Mouse (Mus musculus): ENCODE measurements at regions not wholly inside any gene's neighbourhood (a gene's known extent, or its start where the extent isn't known, plus 50 kb on each side); places are given as distances from the start of the nearest gene placed in this dataset.

- TF ChIP-seq CTCF (IDR thresholded peaks at IDR 0.05; ENCODE audit: insufficient read depth, low read length) (no peak), POLR2A (IDR thresholded peaks at IDR 0.05; ENCODE audit: borderline replicate concordance, extremely low read depth, low read depth, low read length) (no peak)
- Histone ChIP-seq H3K4me1 (ENCODE audit: control insufficient read depth, insufficient read depth, low read length) (no peaks in the 10 kb centered on the region), H3K4me3 (replicated peaks; ENCODE audit: extremely low read depth, low read depth, low read length) (no peak overlapping the region)
- no peak for DNase-seq
- 22% methylated on average over 6 of the region's 6 CpGs for WGBS
These were observed 71.0 kb upstream of the Tab2 start for GRCm38 (mm10) chr10:8027023-8027422.

GRCm38 (mm10) chr10:8023741-8024140 is 67.7 kb upstream of the Tab2 start:
- H3K4me3 ChIP-seq (replicated peaks; ENCODE audit: extremely low read depth, low read depth, low read length) = no peak overlapping the region
- H3K4me1 ChIP-seq (ENCODE audit: control insufficient read depth, insufficient read depth, low read length) = no peaks in the 10 kb centered on the region
- no peak for TF ChIP-seq POLR2A (IDR thresholded peaks at IDR 0.05; ENCODE audit: borderline replicate concordance, extremely low read depth, low read depth, low read length)
- no peak for TF ChIP-seq CTCF (IDR thresholded peaks at IDR 0.05; ENCODE audit: insufficient read depth, low read length)
- WGBS = 97% methylated on average over 2 of the region's 2 CpGs
- DNase-seq = no peak

- TF ChIP-seq POLR2A (IDR thresholded peaks at IDR 0.05; ENCODE audit: borderline replicate concordance, extremely low read depth, low read depth, low read length) (no peak), CTCF (IDR thresholded peaks at IDR 0.05; ENCODE audit: insufficient read depth, low read length) (no peak)
- no peak overlapping the region for H3K4me3 ChIP-seq (replicated peaks; ENCODE audit: extremely low read depth, low read depth, low read length)
- WGBS = 47% methylated on average over 1 of the region's 1 CpGs
- no peaks in the 10 kb centered on the region for H3K4me1 ChIP-seq (ENCODE audit: control insufficient read depth, insufficient read depth, low read length)
- DNase-seq = no peak
These were observed 65.9 kb upstream of the Tab2 start for GRCm38 (mm10) chr10:8021971-8022370.

- DNase-seq = no peak
- 66% methylated on average over 4 of the region's 4 CpGs for WGBS
- no peak overlapping the region for H3K4me3 ChIP-seq (replicated peaks; ENCODE audit: extremely low read depth, low read depth, low read length)
- no peaks in the 10 kb centered on the region for H3K4me1 ChIP-seq (ENCODE audit: control insufficient read depth, insufficient read depth, low read length)
- TF ChIP-seq CTCF (IDR thresholded peaks at IDR 0.05; ENCODE audit: insufficient read depth, low read length) = no peak
- TF ChIP-seq POLR2A (IDR thresholded peaks at IDR 0.05; ENCODE audit: borderline replicate concordance, extremely low read depth, low read depth, low read length) = no peak
These were observed 65.1 kb upstream of the Tab2 start for GRCm38 (mm10) chr10:8020916-8021705.

- Histone ChIP-seq H3K4me1 (ENCODE audit: control insufficient read depth, insufficient read depth, low read length) (no peaks in the 10 kb centered on the region), H3K4me3 (replicated peaks; ENCODE audit: extremely low read depth, low read depth, low read length) (no peak overlapping the region)
- TF ChIP-seq CTCF (IDR thresholded peaks at IDR 0.05; ENCODE audit: insufficient read depth, low read length) = no peak
- DNase-seq = no peak
- WGBS = 87% methylated on average over 4 of the region's 4 CpGs
These were observed 64.1 kb upstream of the Tab2 start for GRCm38 (mm10) chr10:8020113-8020512.

- DNase-seq = no peak
- no peaks in the 10 kb centered on the region for H3K4me1 ChIP-seq (ENCODE audit: control insufficient read depth, insufficient read depth, low read length)
- no peak overlapping the region for H3K4me3 ChIP-seq (replicated peaks; ENCODE audit: extremely low read depth, low read depth, low read length)
- TF ChIP-seq POLR2A (IDR thresholded peaks at IDR 0.05; ENCODE audit: borderline replicate concordance, extremely low read depth, low read depth, low read length) (no peak), CTCF (IDR thresholded peaks at IDR 0.05; ENCODE audit: insufficient read depth, low read length) (no peak)
These were observed 62.4 kb upstream of the Tab2 start for GRCm38 (mm10) chr10:8018229-8019026.

- DNase-seq = no peak
- H3K4me3 ChIP-seq (replicated peaks; ENCODE audit: extremely low read depth, low read depth, low read length) = no peak overlapping the region
- 79% methylated on average over 2 of the region's 2 CpGs for WGBS
- no peaks in the 10 kb centered on the region for H3K4me1 ChIP-seq (ENCODE audit: control insufficient read depth, insufficient read depth, low read length)
- TF ChIP-seq POLR2A (IDR thresholded peaks at IDR 0.05; ENCODE audit: borderline replicate concordance, extremely low read depth, low read depth, low read length) (no peak), CTCF (IDR thresholded peaks at IDR 0.05; ENCODE audit: insufficient read depth, low read length) (no peak)
These were observed 60.7 kb upstream of the Tab2 start for GRCm38 (mm10) chr10:8016741-8017140.

- Histone ChIP-seq H3K4me1 (ENCODE audit: control insufficient read depth, insufficient read depth, low read length) (no peaks in the 10 kb centered on the region), H3K4me3 (replicated peaks; ENCODE audit: extremely low read depth, low read depth, low read length) (no peak overlapping the region)
- TF ChIP-seq CTCF (IDR thresholded peaks at IDR 0.05; ENCODE audit: insufficient read depth, low read length) = no peak
- TF ChIP-seq POLR2A (IDR thresholded peaks at IDR 0.05; ENCODE audit: borderline replicate concordance, extremely low read depth, low read depth, low read length) = no peak
- 54% methylated on average over 4 of the region's 4 CpGs for WGBS
- DNase-seq = no peak
These were observed 55.7 kb upstream of the Tab2 start for GRCm38 (mm10) chr10:8011744-8012143.

GRCm38 (mm10) chr10:8011138-8011537 is 55.1 kb upstream of the Tab2 start:
- Histone ChIP-seq H3K4me3 (replicated peaks; ENCODE audit: extremely low read depth, low read depth, low read length) (no peak overlapping the region), H3K4me1 (ENCODE audit: control insufficient read depth, insufficient read depth, low read length) (no peaks in the 10 kb centered on the region)
- TF ChIP-seq CTCF (IDR thresholded peaks at IDR 0.05; ENCODE audit: insufficient read depth, low read length) (no peak), POLR2A (IDR thresholded peaks at IDR 0.05; ENCODE audit: borderline replicate concordance, extremely low read depth, low read depth, low read length) (no peak)
- 62% methylated on average over 9 of the region's 9 CpGs for WGBS
- no peak for DNase-seq

- no peaks in the 10 kb centered on the region for H3K4me1 ChIP-seq (ENCODE audit: control insufficient read depth, insufficient read depth, low read length)
- 74% methylated on average over 1 of the region's 1 CpGs for WGBS
- no peak overlapping the region for H3K4me3 ChIP-seq (replicated peaks; ENCODE audit: extremely low read depth, low read depth, low read length)
- DNase-seq = no peak
- TF ChIP-seq POLR2A (IDR thresholded peaks at IDR 0.05; ENCODE audit: borderline replicate concordance, extremely low read depth, low read depth, low read length) = no peak
- no peak for TF ChIP-seq CTCF (IDR thresholded peaks at IDR 0.05; ENCODE audit: insufficient read depth, low read length)
These were observed 53.8 kb upstream of the Tab2 start for GRCm38 (mm10) chr10:8009855-8010254.
